Comparison of ENCODE assay signal across 21 mouse cellular contexts in genomic region chr2:155052681-155053080, GRCm38 (mm10). TPM values are rescaled to one million over a fixed set of nuclear protein-coding genes. Genes with fewer than 3 reads are reported as not detected.
DNase-seq lines count a peak whose midpoint lies in the region; ATAC-seq and TF ChIP-seq lines count a peak whose summit lies in the region.
"Had no signal": no experiment of that assay in that cellular context is flagged by ENCODE, and none has a peak within 500 bp of the region (broad histone marks: within the 10 kb centered on the region; RNA-seq: fewer than 3 reads in every experiment).

No protein-coding gene starts in this region.

- peaks cover 16% of the 10 kb centered on the region for H3K4me1 ChIP-seq in intestine, embryonic 15.5 days (replicated peaks)
- H3K4me1 ChIP-seq in intestine, postnatal 0 days (replicated peaks; ENCODE audit: control insufficient read depth, insufficient read depth, low read length) = peaks cover 13% of the 10 kb centered on the region; the same call in 1 of the 2 replicates
- peaks cover 15% of the 10 kb centered on the region for H3K4me1 ChIP-seq in testis, adult 2 months (ENCODE audit: control insufficient read depth, insufficient read depth, low read length)
- peaks cover 15% of the 10 kb centered on the region for H3K4me1 ChIP-seq in midbrain, embryonic 15.5 days

- no peak overlapping the region for H3K4me2 ChIP-seq in intestine, embryonic 15.5 days (replicated peaks)
- no peak overlapping the region for H3K4me2 ChIP-seq in intestine, postnatal 0 days (replicated peaks; ENCODE audit: low read depth)
- H3K4me2 ChIP-seq in midbrain, embryonic 15.5 days = no peak overlapping the region
- H3K4me2 ChIP-seq: embryonic facial prominence, embryonic 13.5 days had no signal

- peak; percentile 48 to 53 for DNase-seq in adrenal gland, adult (ENCODE audit: inconsistent age in 2 of 2, low spot score in 1 of 2)
- no peak for DNase-seq in adrenal gland, postnatal 25 days
- DNase-seq in testis, postnatal 10 days (ENCODE audit: low spot score) = no peak
- no peak for DNase-seq in B cell, adult 2 months
- DNase-seq: cerebellum, adult 11-12 months; gastrocnemius, postnatal 36 days; kidney, adult 9 months; kidney, postnatal 4 days; lung, adult 2 months; midbrain, embryonic 14.5 days; right cerebral cortex, postnatal 14 days; thymus, postnatal 14 days had no signal

- no peaks in the 10 kb centered on the region for H3K9me3 ChIP-seq in intestine, embryonic 15.5 days
- H3K9me3 ChIP-seq in intestine, postnatal 0 days (ENCODE audit: control insufficient read depth) = no peaks in the 10 kb centered on the region
- H3K9me3 ChIP-seq in midbrain, embryonic 15.5 days = no peaks in the 10 kb centered on the region
- H3K9me3 ChIP-seq: embryonic facial prominence, embryonic 13.5 days had no signal

- WGBS in intestine, embryonic 15.5 days = 65% methylated on average over 2 of the region's 2 CpGs
- WGBS in intestine, postnatal 0 days = 72% methylated on average over 2 of the region's 2 CpGs
- WGBS in midbrain, embryonic 15.5 days = 92% methylated on average over 2 of the region's 2 CpGs

- H3K9ac ChIP-seq in intestine, embryonic 15.5 days = no peak overlapping the region
- no peak overlapping the region for H3K9ac ChIP-seq in intestine, postnatal 0 days (ENCODE audit: low read depth, low read length)
- H3K9ac ChIP-seq in midbrain, embryonic 15.5 days = no peak overlapping the region
- H3K9ac ChIP-seq: embryonic facial prominence, embryonic 13.5 days had no signal

- TF ChIP-seq CTCF in intestine, postnatal 0 days (IDR thresholded peaks at IDR 0.05; ENCODE audit: low read depth) = no peak
- TF ChIP-seq CTCF in testis, adult 2 months (IDR thresholded peaks at IDR 0.05; ENCODE audit: control insufficient read depth, insufficient read depth, insufficient replicate concordance, low read depth, low read length) = no peak

- no peak overlapping the region for H3K4me3 ChIP-seq in intestine, embryonic 15.5 days (replicated peaks)
- no peak overlapping the region for H3K4me3 ChIP-seq in intestine, postnatal 0 days (ENCODE audit: low read depth, low read length)
- no peak overlapping the region for H3K4me3 ChIP-seq in testis, adult 2 months (ENCODE audit: control insufficient read depth, low read depth, low read length)
- no peak overlapping the region for H3K4me3 ChIP-seq in midbrain, embryonic 15.5 days
- H3K4me3 ChIP-seq: embryonic facial prominence, embryonic 13.5 days had no signal

- peak overlapping the region; percentile 49; the same call in 1 of the 2 replicates for H3K27ac ChIP-seq in intestine, embryonic 15.5 days
- H3K27ac ChIP-seq in intestine, postnatal 0 days (ENCODE audit: low read depth, low read length) = no peak overlapping the region
- H3K27ac ChIP-seq in testis, adult 2 months (ENCODE audit: control insufficient read depth, insufficient read depth, low read depth, low read length) = peak overlapping the region; percentile 72
- no peak overlapping the region for H3K27ac ChIP-seq in midbrain, embryonic 15.5 days
- H3K27ac ChIP-seq: embryonic facial prominence, embryonic 13.5 days had no signal

- no peaks in the 10 kb centered on the region for H3K36me3 ChIP-seq in intestine, embryonic 15.5 days
- H3K36me3 ChIP-seq in intestine, postnatal 0 days (ENCODE audit: control insufficient read depth, insufficient read depth) = no peaks in the 10 kb centered on the region
- no peaks in the 10 kb centered on the region for H3K36me3 ChIP-seq in testis, adult 2 months (ENCODE audit: control insufficient read depth, insufficient read depth, low read length)
- H3K36me3 ChIP-seq in midbrain, embryonic 15.5 days (replicated peaks) = no peaks in the 10 kb centered on the region
- H3K36me3 ChIP-seq: embryonic facial prominence, embryonic 13.5 days had no signal

- no peak for TF ChIP-seq POLR2A in testis, adult 2 months (IDR thresholded peaks at IDR 0.05; ENCODE audit: control insufficient read depth, low read depth, low read length)

- H3K27me3 ChIP-seq in intestine, embryonic 15.5 days (replicated peaks) = no peaks in the 10 kb centered on the region
- no peaks in the 10 kb centered on the region for H3K27me3 ChIP-seq in intestine, postnatal 0 days (replicated peaks; ENCODE audit: control insufficient read depth, insufficient read depth, low read length)
- H3K27me3 ChIP-seq in testis, adult 2 months (ENCODE audit: control insufficient read depth, insufficient read depth, low read length) = no peaks in the 10 kb centered on the region
- H3K27me3 ChIP-seq in midbrain, embryonic 15.5 days (replicated peaks) = no peaks in the 10 kb centered on the region
- H3K27me3 ChIP-seq: CH12.LX; embryonic facial prominence, embryonic 13.5 days had no signal

- no peak for ATAC-seq in intestine, embryonic 15.5 days
- ATAC-seq in intestine, postnatal 0 days = no peak
- ATAC-seq in midbrain, embryonic 15.5 days (replicated peaks) = no peak
- ATAC-seq: activated CD4-positive, CD25-positive, alpha-beta regulatory T cell, adult 4 months had no signal

RNA-seq across cellular contexts. Expression of gene Ahcy, which starts 21.6 kb away (rescaled TPM):
- total RNA-seq in adrenal gland, postnatal 25 days (2021) = 42.0 and 52.2 TPM in 2 replicates
- 110 and 114 TPM in 2 replicates for polyA plus RNA-seq in intestine, embryonic 15.5 days (2015; fragmentation: Nextera tagmentation; extraction: Ambion mirVana)
- 45.7 and 47.9 TPM in 2 replicates for polyA plus RNA-seq in intestine, postnatal 0 days (2015; fragmentation: Nextera tagmentation; extraction: Ambion mirVana)
- 28.3 and 30.3 TPM in 2 replicates for polyA plus RNA-seq in testis, adult 2 months (2012; rRNA removed)
- polyA plus RNA-seq in midbrain, embryonic 15.5 days (2015; fragmentation: Nextera tagmentation; extraction: Ambion mirVana) = 34.5 and 38.8 TPM in 2 replicates

RNA-seq across cellular contexts. Expression of gene Gm14226, which starts 34.6 kb away (rescaled TPM):
- 13.0 and 13.4 TPM in 2 replicates for total RNA-seq in adrenal gland, postnatal 25 days (2021)
- polyA plus RNA-seq in intestine, embryonic 15.5 days (2015; fragmentation: Nextera tagmentation; extraction: Ambion mirVana) = 2.3 and 2.7 TPM in 2 replicates
- polyA plus RNA-seq in intestine, postnatal 0 days (2015; fragmentation: Nextera tagmentation; extraction: Ambion mirVana) = 0.24 and 0.31 TPM in 2 replicates
- polyA plus RNA-seq in testis, adult 2 months (2012; rRNA removed) = 42.6 and 58.7 TPM in 2 replicates
- polyA plus RNA-seq in midbrain, embryonic 15.5 days (2015; fragmentation: Nextera tagmentation; extraction: Ambion mirVana) = 0.08 TPM in 2 replicates
- total RNA-seq: CH12.LX; common myeloid progenitor, adult 5-6 weeks; gastrocnemius, postnatal 36 days; megakaryocyte progenitor cell, adult 5-6 weeks had no signal

Comparison
In these comparisons a context has a peak if more than half of its experiments do, and no peak if none do; other contexts are left out.
1. DNase-seq: peak in adrenal gland, adult (2 of 2); none in adrenal gland, postnatal 25 days (single experiment), testis, postnatal 10 days (single experiment) and B cell, adult 2 months (0 of 2).
2. H3K27ac ChIP-seq: peak in intestine, embryonic 15.5 days (single experiment) and testis, adult 2 months (single experiment); none in intestine, postnatal 0 days (single experiment) and midbrain, embryonic 15.5 days (single experiment).
3. RNA of gene Gm14226, which starts 34.6 kb away (polyA plus RNA-seq): 42.6 to 58.7 TPM in testis, adult 2 months; 2.3 to 2.7 TPM in intestine, embryonic 15.5 days, 0.24 to 0.31 TPM in intestine, postnatal 0 days and 0.08 TPM in midbrain, embryonic 15.5 days; every median in the first group is over 10 times any median in the second.